Mouse (Mus musculus) MEL-GATA-1-ER (cell line): ENCODE measurements around the gene Hebp1.

Source experiments
- DNase-seq: peaks from one replicate; pipeline ENCODE4 v3.0.0-alpha.2; 2012; ENCODE audit warnings: low read depth; ENCODE audit errors: extremely low read depth

The Hebp1 gene

DNA sequence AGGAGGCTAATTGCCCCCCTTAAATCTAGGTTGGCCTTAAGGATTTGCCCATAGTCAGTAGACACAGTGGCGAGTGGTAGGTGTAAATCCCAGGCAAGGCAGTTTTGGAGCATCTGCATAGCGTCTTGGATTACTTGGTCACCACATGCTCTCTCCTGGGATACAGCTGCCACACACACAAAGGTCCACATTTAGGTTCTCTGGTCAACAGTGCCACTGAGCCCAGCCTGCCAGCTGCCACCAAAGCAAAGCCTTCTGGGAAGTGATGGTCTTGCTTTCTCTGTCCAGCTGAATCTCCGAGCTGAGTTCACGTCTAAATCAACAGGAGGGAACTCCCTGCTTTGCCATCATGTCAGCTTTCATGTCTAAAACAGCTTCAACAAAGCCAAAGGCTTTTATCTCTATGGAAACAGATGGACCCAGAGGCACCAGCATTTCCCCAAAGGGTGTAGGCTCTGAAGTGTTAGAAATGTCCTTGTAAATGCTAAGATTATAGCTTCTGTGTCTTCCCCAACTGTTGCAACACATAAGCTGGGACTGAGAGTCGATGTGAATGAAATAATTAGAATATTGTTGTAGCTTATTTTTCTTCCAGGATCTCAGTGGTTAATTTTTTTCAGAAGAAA, 73.0 kb downstream of the Hebp1 start:
- DNase-seq, result no peak

- no peak for DNase-seq
Observed at GRCm38 (mm10) chr6:135118183-135118582, 79.6 kb downstream of the Hebp1 start, which contains the start of gene Gprc5d. Gprc5d (minus strand) TSS chr6:135118283.

DNA sequence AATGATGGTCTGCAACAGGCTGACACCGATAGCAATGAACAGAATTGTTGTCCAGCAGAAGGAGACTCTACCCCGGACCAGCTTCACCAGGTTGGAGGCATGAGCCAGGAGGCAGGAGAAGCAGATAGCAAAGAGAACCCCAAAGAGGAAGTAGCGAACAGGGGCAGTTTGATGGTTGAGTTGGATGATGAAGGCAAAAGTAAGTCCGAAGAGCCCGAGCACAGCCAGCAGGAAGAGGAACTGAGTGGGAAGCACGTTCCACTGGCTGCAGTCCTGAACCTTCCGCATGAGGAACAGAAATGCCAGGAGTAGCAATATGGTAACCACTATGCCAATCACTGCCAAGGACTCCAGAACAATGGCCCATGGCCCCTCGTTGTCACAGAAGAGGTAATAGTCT, 81.3 kb downstream of the Hebp1 start:
- peak; percentile 5 for DNase-seq

- no peak for DNase-seq
Observed at GRCm38 (mm10) chr6:135113114-135113436, 84.7 kb downstream of the Hebp1 start.

- no peak for DNase-seq
Observed at GRCm38 (mm10) chr6:135112411-135113113, 85.3 kb downstream of the Hebp1 start.

DNA sequence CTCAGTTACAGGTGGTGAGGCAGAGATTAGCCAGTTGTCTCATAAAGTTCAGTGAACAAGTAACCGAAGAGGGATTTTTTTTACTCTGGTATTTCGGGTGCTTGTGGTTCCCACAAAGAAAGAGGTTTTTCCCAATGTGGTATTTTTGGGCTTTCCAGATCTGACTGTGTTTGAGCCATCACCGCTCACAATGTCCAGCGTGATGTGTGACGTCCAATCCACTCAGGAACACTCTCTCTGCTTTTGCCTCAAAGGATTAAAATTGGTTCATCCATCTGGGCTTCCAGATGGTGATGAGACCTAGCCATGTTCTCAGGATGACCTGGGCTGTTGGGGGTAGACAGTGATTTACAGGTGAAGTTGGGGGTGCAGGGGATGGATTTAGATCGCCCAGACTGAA, 90.8 kb downstream of the Hebp1 start:
- DNase-seq, result no peak

- DNase-seq, result no peak
Observed at GRCm38 (mm10) chr6:135102736-135103303, 95.0 kb downstream of the Hebp1 start.

- DNase-seq, result no peak
Observed at GRCm38 (mm10) chr6:135100787-135101472, 96.9 kb downstream of the Hebp1 start.

DNA sequence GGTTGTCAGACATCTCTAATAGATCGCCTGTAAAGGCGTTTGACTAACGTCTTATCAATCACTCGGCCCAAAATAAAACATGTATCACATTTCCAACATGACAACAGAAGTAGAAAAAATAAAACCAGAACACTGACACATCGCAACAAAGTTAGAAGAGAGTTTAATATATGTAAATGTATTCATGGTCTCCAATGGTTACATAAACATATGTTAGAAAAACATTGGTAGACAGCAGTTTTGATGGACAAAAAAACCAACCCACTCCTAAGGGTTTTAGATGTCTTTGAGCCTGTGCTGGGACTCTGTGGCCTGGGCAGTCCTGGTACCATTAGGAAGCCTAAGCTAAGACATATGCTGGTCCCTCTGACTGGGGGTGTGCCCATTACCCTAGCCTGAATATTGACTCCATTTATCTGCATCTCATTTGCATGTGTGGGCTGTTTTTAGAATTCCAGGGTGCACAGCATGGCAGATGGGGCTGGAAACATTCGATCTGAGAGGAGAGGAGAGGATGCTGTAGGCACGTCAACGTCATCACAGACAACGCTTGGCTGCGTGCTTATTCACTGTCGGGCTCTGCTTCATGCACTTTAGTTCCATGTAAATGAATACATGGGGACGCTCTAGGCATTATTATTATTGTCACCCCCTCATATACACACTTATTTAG, 104.9 kb downstream of the Hebp1 start:
- DNase-seq, result no peak

DNA sequence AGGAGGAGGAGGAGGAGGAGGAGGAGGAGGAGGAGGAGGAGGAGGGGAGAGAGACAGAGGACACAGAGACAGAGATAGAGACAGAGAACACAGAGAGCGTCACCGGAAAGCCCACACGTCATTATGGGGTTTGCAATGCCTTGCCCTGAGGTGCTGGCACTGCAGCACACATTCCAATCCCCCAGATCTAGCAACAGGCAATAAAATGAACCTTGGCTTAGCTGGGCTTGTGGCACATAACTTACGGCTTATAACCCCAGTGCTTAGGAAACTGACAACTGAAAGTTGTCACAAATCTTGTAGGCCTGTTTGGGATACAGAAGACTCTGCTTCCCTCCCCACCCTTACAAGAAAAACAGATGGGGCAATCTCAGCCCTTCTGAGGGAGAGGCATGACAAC, 107.2 kb downstream of the Hebp1 start:
- no peak for DNase-seq

GRCm38 (mm10) chr6:135089786-135090185, 108.0 kb downstream of the Hebp1 start:
- DNase-seq, result no peak

DNA sequence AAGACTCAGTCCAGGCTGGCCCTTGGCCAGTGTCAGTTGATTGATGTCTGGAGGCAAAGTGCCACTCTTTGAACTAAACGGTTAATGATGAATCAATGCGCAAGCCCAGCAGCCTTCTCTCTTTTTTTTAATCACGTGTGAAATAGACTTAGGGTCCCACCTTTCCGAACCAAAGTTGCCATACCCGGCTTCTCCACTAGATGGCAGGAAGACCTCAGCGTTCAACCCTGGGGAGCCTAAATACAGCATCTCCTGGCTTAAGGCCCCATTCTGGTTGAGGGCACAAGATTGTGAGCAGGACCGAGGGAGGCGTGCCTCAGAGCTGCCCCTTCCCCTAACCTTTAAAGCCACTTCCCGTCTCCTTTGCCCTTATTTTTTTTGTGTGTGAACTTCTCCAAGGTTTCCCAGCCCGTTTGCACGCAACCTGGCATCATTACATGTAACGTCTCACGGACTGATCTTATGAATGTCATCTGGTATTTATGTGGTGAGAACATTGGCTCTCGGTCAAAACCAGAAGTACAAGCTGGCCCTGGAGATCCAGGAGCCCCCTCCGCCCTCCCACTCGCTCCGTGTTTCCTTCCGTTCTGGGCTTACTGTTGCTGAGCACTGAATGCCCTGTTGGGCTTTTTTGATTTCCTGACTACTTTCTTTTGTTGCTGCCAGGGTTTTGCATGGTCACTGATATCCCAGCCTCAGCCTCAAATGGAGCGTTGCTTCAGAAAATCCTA, 109.9 kb downstream of the Hebp1 start:
- peak; percentile 48 for DNase-seq
